Mouse (Mus musculus) lung, postnatal 0 days (tissue): ENCODE measurements around the gene Slc18a3. TPM values are rescaled to one million over a fixed set of nuclear protein-coding genes. Genes with fewer than 3 reads are reported as not detected.
A peak's percentile ranks its signal among the peaks of the same experiment; 100 is the strongest.

Source experiments
- ATAC-seq: fragments of 200-750 bp; cut with Nextera tagmentation; 2 replicates; pipeline ENCODE4 v1.8.0; 2017; ENCODE audit warnings: moderate library complexity
- DNase-seq: peaks from one replicate; pipeline ENCODE4 v3.0.0-alpha.2; 2016; ENCODE audit warnings: low spot score
- H3K27ac ChIP-seq: fragments of 300-500 bp; sonication (generic); 2 replicates; pipeline ENCODE4 v1.5.1; 2014; ENCODE audit warnings: antibody characterized with exemption, mild to moderate bottlenecking, low read length, mixed read lengths
- H3K27me3 ChIP-seq: fragments of 300-500 bp; sonication (generic); replicated peaks from 2 replicates; pipeline ENCODE4 v1.6.1; 2014; ENCODE audit warnings: low read length, mixed read lengths; ENCODE audit not compliant: insufficient read depth
- H3K36me3 ChIP-seq: fragments of 300-500 bp; sonication (generic); 2 replicates; pipeline ENCODE4 v1.6.1; 2014; ENCODE audit warnings: low read length, mixed read lengths; ENCODE audit not compliant: insufficient read depth
- H3K4me1 ChIP-seq: fragments of 300-500 bp; sonication (generic); 2 replicates; pipeline ENCODE4 v1.6.1; 2014; ENCODE audit warnings: antibody characterized with exemption, low read depth, low read length, mixed read lengths; ENCODE audit not compliant: insufficient read depth
- H3K4me2 ChIP-seq: fragments of 300-500 bp; sonication (generic); replicated peaks from 2 replicates; pipeline ENCODE4 v1.6.1; 2014; ENCODE audit warnings: low read depth, mild to moderate bottlenecking, low read length, moderate library complexity, mixed read lengths
- H3K4me3 ChIP-seq: fragments of 300-500 bp; sonication (generic); 2 replicates; pipeline ENCODE4 v1.5.1; 2014; ENCODE audit warnings: low read depth, low read length
- H3K9ac ChIP-seq: fragments of 300-500 bp; sonication (generic); replicated peaks from 2 replicates; pipeline ENCODE4 v1.6.1; 2014; ENCODE audit warnings: low read depth, mild to moderate bottlenecking
- H3K9me3 ChIP-seq: fragments of 300-500 bp; sonication (generic); 2 replicates; pipeline ENCODE4 v1.6.1; 2016; ENCODE audit warnings: low read length, mixed read lengths
- CTCF ChIP-seq: IDR thresholded peaks from 2 replicates; pipeline ENCODE4 v1.5.1; 2016; ENCODE audit warnings: antibody characterized with exemption, mild to moderate bottlenecking
- EP300 ChIP-seq: IDR thresholded peaks from 2 replicates; pipeline ENCODE4 v1.6.1; 2016; ENCODE audit warnings: antibody characterized with exemption, mild to moderate bottlenecking, control low read depth
- WGBS: fragments of 180-500 bp; shearing (Covaris S2); extraction: QIAGEN DNeasy Blood & Tissue Kit; methylation state at CpG from one replicate; pipeline ENCODE4 v1.1.7; 2014; 5-methylcytosine and 5-hydroxymethylcytosine counted together
- polyA plus RNA-seq: library from polyadenylated mRNA; unstranded; fragments of >200 nt; fragmentation: Nextera tagmentation; extraction: Ambion mirVana; gene quantifications from 2 replicates; pipeline ENCODE4 v1.2.1, GENCODE M21; 2015

The Slc18a3 gene
- polyA plus RNA-seq, 1 experiment from 2014 or later = not detected

DNA sequence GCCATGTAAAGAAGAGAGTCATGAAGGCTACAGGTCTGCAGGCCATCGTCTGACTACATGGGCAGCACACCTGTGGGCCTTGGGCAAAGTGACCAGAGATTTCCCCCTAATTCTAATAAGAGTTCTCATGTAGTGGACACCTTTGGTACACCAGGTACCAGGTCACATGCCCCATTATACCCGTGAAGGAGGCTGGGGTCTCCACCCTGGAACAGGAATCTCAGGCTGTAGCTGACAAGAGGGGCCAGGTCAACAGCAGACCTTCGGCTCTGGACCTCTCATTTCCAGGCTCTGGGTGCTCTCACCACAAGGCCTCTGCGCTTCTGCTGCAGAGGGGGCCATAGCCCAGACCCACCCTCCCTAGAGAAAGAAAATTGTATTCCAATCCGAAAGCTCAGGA, 25.3 kb downstream of the Slc18a3 start:
- Histone ChIP-seq H3K4me1 (no peaks in the 10 kb centered on the region), H3K4me2 (no peak overlapping the region), H3K27ac (no peak overlapping the region), H3K27me3 (no peaks in the 10 kb centered on the region), H3K9ac (no peak overlapping the region), H3K4me3 (no peak overlapping the region), H3K9me3 (no peaks in the 10 kb centered on the region), H3K36me3 (no peaks in the 10 kb centered on the region)
- WGBS = 36% methylated on average over 5 of the region's 5 CpGs
- ATAC-seq (no peak), DNase-seq (no peak)
- TF ChIP-seq CTCF (no peak), EP300 (no peak)

DNA sequence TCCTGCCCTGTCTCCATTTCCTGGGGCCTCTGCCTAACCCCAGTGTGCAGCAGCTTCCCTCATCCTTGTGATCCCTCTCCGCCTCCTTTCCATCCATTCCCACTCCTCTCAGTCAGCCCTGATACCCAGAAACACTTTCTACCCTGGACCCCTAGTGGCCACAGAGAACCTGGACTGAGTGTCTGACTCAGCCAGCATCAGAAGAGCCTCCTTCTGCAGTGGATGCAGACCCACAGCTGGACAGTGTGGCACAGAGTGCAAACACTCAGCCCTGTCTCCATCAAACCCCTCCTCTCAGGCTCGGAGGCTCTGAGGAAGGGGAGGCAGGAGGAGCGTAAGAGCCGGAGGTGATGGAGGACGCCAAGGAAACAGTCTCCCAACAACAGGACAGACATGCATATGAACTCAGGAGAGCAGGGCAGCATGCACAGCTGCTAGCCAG, 27.3 kb downstream of the Slc18a3 start:
- no peaks in the 10 kb centered on the region for H3K4me1 ChIP-seq
- DNase-seq = no peak
- H3K4me2 ChIP-seq = no peak overlapping the region
- no peak overlapping the region for H3K27ac ChIP-seq
- no peaks in the 10 kb centered on the region for H3K36me3 ChIP-seq
- no peak overlapping the region for H3K4me3 ChIP-seq
- no peak for ATAC-seq
- no peaks in the 10 kb centered on the region for H3K9me3 ChIP-seq
- no peaks in the 10 kb centered on the region for H3K27me3 ChIP-seq
- TF ChIP-seq CTCF (peak; percentile 41), EP300 (no peak)
- WGBS = 20% methylated on average over 5 of the region's 5 CpGs
- no peak overlapping the region for H3K9ac ChIP-seq

DNA sequence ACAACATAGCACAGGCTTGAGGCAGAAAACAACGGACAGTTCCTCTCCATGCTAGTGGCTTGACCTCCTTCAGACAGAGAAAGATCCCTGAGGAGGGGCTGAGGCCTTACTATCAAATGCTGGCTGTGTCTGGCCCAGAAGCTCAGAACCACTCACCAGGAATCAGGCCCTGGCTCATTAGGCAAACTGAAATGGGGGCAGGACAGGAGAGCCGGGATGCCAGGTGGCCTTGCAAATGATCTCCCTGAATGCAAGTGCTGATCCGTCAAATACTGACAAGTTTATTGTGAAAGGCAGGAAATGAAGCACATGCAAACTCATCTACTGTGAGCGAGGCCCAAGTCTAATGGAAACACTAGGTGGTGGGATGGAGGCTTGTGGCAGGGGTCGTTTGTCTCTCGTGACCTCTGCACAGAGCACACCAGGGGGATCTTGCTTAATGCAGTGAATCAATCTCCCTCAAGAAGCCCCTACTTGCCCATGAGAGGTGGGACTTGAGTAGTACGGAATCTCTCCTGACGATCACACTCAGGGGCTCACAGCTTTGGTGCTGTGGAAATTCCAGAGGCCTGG, 35.5 kb downstream of the Slc18a3 start:
- H3K9me3 ChIP-seq = no peaks in the 10 kb centered on the region
- H3K4me1 ChIP-seq = no peaks in the 10 kb centered on the region
- H3K27me3 ChIP-seq = no peaks in the 10 kb centered on the region
- H3K36me3 ChIP-seq = no peaks in the 10 kb centered on the region
- ATAC-seq = no peak
- WGBS = 25% methylated on average over 8 of the region's 8 CpGs
- DNase-seq = no peak
- no peak overlapping the region for H3K4me2 ChIP-seq
- no peak for TF ChIP-seq CTCF
- TF ChIP-seq EP300 = no peak
- H3K4me3 ChIP-seq = no peak overlapping the region
- no peak overlapping the region for H3K9ac ChIP-seq
- H3K27ac ChIP-seq = no peak overlapping the region

DNA sequence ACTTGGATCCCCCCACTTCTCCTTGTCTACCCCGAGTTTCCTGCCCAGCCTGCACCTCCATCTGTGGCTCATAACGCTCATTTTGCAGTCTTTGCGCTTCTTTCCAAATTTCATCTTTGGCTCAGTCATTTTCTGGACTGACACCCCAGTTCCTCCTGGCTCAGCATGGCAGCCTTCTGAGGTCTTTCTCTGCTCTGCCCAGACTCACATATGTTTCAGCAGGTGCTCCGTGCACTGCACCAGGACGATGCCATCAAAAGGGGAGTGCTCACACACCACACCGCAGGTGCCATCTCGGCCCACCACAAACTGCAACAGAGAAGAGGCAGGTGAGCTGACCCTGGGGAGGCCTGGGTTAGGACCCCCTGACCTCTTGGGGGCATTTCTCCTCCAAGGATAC, 40.7 kb downstream of the Slc18a3 start:
- no peak overlapping the region for H3K4me3 ChIP-seq
- DNase-seq = no peak
- no peaks in the 10 kb centered on the region for H3K4me1 ChIP-seq
- H3K27ac ChIP-seq = no peak overlapping the region
- WGBS = 85% methylated on average over 7 of the region's 7 CpGs
- H3K9me3 ChIP-seq = no peaks in the 10 kb centered on the region
- no peaks in the 10 kb centered on the region for H3K27me3 ChIP-seq
- no peaks in the 10 kb centered on the region for H3K36me3 ChIP-seq
- ATAC-seq = no peak
- H3K9ac ChIP-seq = no peak overlapping the region
- no peak overlapping the region for H3K4me2 ChIP-seq
- TF ChIP-seq CTCF (no peak), EP300 (no peak)

DNA sequence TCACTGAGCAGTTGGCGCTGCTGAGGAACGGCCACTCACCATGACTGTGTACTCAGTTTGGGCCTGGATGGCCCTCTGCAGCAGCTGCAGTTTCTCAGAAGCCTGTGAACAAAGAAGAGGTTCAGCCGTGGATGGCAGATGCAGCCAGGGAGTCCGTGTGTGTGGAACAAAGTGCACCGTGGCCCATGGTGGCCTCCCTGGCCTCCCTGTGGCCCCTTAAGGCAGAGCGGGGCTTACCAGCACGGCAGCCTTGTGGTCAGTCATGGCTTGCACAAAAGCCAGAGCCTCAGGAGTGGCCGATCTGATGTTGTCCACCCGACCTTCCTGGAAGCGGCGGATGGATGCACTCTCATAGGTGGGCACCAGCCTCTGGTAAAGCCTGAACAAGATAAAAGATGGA, 45.9 kb downstream of the Slc18a3 start:
- 78% methylated on average over 11 of the region's 11 CpGs for WGBS
- no peaks in the 10 kb centered on the region for H3K27me3 ChIP-seq
- TF ChIP-seq CTCF = no peak

More for the DNA sequence above, 45.9 kb downstream of the Slc18a3 start:
- DNase-seq = no peak
- Histone ChIP-seq H3K9me3 (no peaks in the 10 kb centered on the region), H3K36me3 (no peaks in the 10 kb centered on the region), H3K4me3 (no peak overlapping the region), H3K9ac (no peak overlapping the region), H3K4me2 (no peak overlapping the region), H3K27ac (no peak overlapping the region), H3K4me1 (no peaks in the 10 kb centered on the region)
- ATAC-seq = no peak

Other genes with a start within 250 kb of the Slc18a3 start
- 1.1 and 1.2 TPM in 2 replicates for gene Ogdhl, start 142.8 kb downstream of the Slc18a3 start, polyA plus RNA-seq
- 7.8 and 9.5 TPM in 2 replicates for gene 1700024G13Rik, start 76.5 kb downstream of the Slc18a3 start, polyA plus RNA-seq
- gene Chat, start 1.1 kb upstream of the Slc18a3 start, polyA plus RNA-seq = not detected in 2 replicates
- gene Ercc6, start 48.7 kb upstream of the Slc18a3 start, polyA plus RNA-seq = 12.9 and 15.6 TPM in 2 replicates
- gene Prrxl1, start 134.6 kb upstream of the Slc18a3 start, polyA plus RNA-seq = 0.19 and 0.25 TPM in 2 replicates
- gene 3425401B19Rik, start 220.4 kb upstream of the Slc18a3 start, polyA plus RNA-seq = 0.11 and 0.15 TPM in 2 replicates